Comparison of ENCODE assay signal across 6 mouse cellular contexts in genomic region chr19:28166626-28167025, GRCm38 (mm10).
"Had no signal": no experiment of that assay in that cellular context is flagged by ENCODE, and none has a peak within 500 bp of the region (broad histone marks: within the 10 kb centered on the region; RNA-seq: fewer than 3 reads in every experiment).

No protein-coding gene starts in this region.

- H3K27ac ChIP-seq: midbrain, embryonic 13.5 days; neural tube, embryonic 13.5 days had no signal

- H3K4me1 ChIP-seq: neural tube, embryonic 15.5 days had no signal

- DNase-seq: thymus, adult 18-20 months had no signal

- H3K27me3 ChIP-seq: midbrain, embryonic 15.5 days; neural tube, embryonic 13.5 days; neural tube, embryonic 15.5 days had no signal

- H3K36me3 ChIP-seq: midbrain, embryonic 13.5 days; midbrain, embryonic 15.5 days; neural tube, embryonic 13.5 days; neural tube, embryonic 15.5 days had no signal

- H3K4me3 ChIP-seq: myocyte had no signal
